Mouse (Mus musculus) frontal cortex, postnatal 25 days (tissue): ENCODE results near the gene Cfap43.

ENCODE experiments used
- DNase-seq, 2 experiments: peaks; one replicate each; pipeline ENCODE4 v3.0.0; 2022; ENCODE audit warnings: low spot score in 2 of 2

The Cfap43 gene

DNA sequence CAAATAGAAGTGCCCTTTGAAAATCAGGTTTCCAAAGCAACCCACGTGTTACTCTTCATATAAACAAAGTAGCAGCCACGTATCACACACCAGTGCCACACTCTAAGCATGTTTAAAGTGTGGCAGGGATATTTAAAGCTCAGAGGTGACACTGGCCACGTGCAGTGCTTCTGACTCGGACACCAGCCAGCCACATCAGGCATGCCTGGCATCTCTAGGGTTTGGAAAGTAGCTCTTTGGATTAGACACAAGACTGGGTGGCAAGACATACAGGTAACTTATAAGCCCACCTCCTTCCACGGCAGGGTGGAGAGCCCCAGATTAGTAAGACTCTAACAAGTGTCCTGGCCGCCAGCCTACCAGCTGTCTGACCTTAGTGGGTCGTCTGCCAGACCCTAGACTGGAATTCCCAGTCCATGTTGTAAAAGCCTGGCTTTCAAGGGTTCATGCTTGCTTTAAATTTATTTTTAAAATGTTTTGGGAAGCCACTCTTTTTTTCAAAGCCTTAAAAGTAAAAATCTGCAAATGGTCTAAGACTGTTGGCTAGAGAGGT, 33.8 kb downstream of the Cfap43 start:
- no peak for DNase-seq

DNA sequence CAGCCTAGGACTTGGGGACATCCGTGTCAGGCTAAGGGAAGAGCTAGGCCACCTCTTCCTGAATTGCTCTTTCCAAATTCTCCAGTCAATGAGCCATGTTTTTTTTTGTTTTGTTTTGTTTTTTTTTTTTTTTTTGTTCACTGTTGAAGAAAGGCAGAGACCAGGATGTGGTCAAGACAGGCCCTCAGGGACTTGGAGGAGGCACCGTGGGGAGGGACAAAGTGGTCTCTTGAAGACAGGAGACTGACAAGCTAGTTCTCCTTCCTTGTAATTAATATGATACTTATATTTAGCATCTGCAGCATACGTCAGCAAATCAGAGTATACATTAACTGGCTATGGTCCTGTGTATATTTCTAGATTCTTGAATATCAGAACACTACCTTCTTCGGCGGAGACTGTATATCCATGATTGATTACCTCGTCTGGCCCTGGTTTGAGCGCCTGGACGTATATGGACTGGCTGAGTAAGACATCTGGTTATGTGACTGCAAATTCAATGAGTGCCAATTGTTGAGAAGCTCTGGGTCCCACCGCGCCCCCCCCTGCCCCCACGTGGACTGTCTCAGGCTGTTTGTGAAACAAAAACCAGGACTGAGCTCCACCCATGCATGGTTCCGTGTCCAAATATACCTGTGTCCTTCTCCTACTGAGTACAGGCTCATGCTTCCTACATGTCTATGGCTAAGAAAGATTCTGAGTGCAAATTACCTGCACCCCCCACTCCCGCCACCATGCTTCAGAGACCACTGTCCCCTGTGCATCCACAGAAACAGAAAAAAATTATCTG, 34.6 kb downstream of the Cfap43 start:
- DNase-seq: no peak

- DNase-seq: no peak
Measured at GRCm38 (mm10) chr19:47882882-47883254, 36.2 kb downstream of the Cfap43 start.

GRCm38 (mm10) chr19:47882151-47882881, 36.8 kb downstream of the Cfap43 start:
- DNase-seq: peak; percentile 62 to 67

DNA sequence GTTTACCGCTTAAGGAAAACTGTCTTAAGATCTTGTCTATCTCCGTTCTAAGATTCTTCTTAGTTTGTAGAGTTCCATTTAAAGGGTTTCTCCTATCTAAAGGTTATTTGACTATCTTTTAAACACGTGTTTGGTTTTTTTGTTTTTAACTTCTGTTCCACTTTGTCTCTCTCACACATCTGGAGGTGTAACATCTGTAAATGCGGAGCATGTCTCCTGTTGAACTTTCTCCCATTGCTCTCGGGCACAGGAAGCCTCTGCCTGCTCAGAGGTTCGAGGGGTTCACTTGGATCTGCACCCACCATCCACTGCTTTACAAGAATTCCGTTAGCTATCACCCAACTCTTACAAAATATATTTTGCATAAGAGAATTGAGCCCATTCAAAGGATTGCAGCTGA, 37.5 kb downstream of the Cfap43 start:
- DNase-seq: no peak

GRCm38 (mm10) chr19:47876252-47876651, 42.8 kb downstream of the Cfap43 start:
- DNase-seq: no peak

DNA sequence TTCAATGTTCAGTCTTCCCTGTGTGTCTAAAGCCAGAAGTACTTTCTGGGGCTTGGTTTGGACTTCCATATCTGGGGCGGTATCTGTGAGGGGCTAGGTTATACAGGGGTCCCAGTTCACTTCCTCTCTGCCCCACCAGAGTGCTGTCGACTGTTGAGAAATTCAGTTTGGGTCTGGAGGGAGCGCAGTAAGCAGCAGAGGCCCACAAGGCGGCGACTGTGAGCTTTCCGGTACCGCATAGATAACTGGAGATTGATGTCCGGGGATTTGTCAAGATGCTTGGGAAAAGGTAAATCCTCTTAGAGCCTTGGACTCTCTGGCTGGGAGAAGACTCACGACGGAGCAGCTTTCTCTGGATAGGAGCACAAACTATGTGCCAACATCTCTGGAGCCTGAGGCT, 47.6 kb downstream of the Cfap43 start:
- no peak for DNase-seq

DNA sequence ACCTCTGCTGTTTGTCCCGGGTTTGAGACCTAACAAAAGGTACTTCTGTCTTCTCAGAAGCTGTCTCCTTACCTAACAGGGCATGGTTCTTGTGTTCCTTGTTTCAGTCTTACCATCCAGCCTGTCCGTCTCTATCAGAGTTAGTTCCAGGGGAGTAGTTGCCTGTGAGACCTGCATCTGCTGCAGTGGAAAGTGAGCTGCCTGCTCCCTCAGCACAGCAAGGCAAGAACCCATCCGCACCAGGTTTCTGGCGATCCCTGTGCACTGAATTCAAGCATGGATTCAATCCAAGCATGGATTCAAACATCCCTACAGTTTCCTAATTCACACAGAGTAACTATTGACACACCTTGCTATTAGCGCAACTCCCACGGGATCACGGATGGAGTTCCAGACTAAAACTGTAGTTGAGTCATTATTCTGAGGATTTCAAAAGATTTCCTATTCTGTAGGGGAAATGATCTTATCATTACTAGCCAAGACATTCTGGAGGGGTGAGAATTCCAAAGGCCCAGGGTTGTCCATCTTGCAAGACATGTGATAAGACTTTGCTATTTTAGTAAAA, 48.9 kb downstream of the Cfap43 start:
- DNase-seq: no peak

GRCm38 (mm10) chr19:47869516-47869915, 49.6 kb downstream of the Cfap43 start:
- no peak for DNase-seq

- DNase-seq: no peak
Measured at GRCm38 (mm10) chr19:47868951-47869350, 50.1 kb downstream of the Cfap43 start.

DNA sequence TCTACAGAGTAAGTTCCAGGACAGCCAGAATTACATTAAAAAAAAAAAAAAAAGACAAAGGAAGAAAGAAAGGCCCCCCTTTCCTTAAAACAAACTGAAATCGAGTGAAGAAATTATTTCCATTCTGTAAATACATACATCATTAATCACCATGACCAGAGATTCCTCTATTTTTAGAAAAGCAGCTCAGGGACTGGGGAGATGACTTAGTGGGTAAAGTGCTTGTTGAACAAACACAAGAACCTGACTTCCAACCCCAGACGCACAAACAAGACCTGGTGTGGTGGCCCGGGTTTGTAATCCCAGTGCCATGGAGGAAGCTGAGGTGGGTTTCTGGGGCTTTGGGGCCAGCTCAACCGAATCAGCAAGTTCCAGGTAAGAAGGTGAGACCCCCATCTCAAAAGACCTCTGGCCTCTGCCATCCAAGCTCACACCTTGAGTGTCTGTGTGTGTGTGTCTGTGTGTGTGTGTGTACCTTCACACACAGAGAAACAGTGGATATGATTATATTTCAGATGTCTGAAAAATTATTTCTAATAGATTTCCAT, 51.4 kb downstream of the Cfap43 start:
- no peak for DNase-seq

DNA sequence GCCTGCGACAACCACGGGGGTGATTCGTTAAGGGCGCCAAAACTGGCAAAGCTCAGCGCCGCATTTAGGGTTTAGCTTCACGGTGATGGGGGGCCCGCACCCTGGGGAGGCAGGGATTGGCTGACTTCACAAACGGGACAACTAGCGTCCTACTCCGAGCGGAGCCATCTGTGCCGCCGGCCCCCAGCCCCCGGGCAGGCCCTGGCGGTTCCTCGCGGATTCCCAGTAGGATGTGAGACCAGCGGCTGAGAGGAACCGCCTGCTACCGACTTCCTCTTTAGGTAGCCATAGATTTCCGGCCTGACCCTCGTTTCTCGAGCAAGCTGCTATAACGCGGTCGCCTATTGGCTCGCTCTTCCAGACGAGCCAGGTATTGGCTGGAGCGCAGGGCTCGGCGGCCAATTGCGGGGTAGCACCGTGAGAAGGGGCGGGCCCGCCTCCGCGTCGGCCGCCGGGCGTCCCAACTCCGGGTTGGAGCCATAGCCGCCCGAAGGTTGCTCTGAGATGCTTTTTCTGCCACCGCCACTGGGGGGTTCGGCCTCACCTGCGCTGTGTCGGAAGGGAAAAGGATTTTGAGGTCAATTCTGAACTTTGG, 53.6 kb downstream of the Cfap43 start, which contains the start of gene Gsto2:
Gene Gsto2 (plus strand): TSS at position 182 of the 595 bp plus-strand sequence.
- peak; percentile 79 to 88 for DNase-seq

DNA sequence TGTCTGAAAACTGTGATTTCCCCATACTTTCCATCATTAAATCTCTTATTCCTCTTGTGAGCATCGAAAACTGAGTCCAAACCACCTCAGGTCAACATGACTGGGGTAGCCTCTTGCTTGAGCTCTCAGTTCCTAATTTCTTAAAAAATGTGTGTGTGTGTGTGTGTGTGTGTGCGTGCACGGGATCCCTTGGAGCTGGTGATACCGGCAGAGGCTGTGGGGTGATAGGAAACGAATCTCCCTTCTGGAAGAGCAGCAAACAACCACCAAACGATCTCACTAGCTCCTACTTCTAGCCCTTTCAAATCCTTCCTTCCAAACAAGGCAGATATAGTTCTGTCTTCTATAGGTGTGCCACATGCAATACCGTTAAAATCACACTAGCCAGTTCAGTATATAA, 54.4 kb downstream of the Cfap43 start:
- DNase-seq: no peak

- DNase-seq: no peak
Measured at GRCm38 (mm10) chr19:47864051-47864450, 55.0 kb downstream of the Cfap43 start.

GRCm38 (mm10) chr19:47862581-47862980, 56.5 kb downstream of the Cfap43 start:
- DNase-seq: no peak

GRCm38 (mm10) chr19:47859180-47859579, 59.9 kb downstream of the Cfap43 start:
- DNase-seq: no peak

- DNase-seq: no peak
Measured at GRCm38 (mm10) chr19:47857957-47858942, 60.8 kb downstream of the Cfap43 start.

DNA sequence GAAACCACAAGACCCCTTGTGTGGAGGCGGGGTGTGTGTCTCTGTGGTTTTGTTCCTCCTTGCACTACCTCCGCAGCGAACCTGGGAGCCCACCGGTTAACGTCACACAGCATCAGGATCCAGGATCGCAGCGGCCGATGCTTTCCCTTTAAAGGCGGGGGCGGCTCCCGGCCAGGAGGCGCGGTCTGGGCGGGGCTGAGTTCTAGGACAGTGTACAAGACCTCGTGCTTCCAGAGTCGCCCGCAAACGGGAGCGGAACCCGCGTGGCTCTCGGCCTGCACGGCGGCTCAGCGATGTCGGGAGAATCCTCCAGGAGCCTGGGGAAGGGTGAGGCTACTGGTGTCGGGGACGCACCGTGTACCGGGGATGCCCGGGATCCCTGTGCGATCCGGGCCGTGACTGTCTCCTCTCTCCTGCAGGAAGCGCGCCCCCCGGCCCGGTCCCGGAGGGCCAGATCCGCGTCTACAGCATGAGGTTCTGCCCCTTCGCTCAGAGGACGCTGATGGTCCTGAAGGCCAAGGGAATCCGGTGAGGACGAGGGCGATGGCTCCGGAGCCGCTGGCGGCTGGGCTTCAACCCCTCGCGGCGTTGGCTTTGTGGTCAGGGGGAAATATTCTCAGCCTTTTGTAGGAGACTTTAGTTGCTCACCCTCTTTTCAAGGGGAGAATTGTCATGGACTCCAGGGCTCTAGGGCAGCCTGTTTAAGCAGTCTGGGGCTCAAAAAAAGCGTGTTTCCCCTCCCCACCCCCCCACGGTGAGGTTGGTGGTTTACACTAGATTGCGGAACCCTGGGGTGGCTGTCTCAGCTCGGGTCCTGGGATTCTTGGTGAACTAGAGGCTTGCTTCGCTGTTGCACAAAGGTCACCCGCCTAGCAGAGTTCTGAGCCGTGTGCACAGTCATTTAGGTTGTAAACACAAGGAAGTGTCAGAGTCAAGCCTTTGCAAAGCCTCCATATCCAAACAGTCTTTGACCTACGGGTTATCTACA, 64.0 kb downstream of the Cfap43 start, which contains the start of gene Gsto1:
Gene Gsto1 (plus strand): TSS at position 175 of the 988 bp plus-strand sequence.
- DNase-seq: peak; percentile 76 to 81
